Mouse (Mus musculus) midbrain, embryonic 11.5 days (tissue): ENCODE measurements around the gene Folh1. TPM values are rescaled to one million over a fixed set of nuclear protein-coding genes. Genes with fewer than 3 reads are reported as not detected.
A peak's percentile ranks its signal among the peaks of the same experiment; 100 is the strongest.
"Not testable (repeated sequence)": the region's sequence is repeated elsewhere in the genome, so short reads cannot be mapped to it uniquely, and the experiment has no call there.

Source experiments
- ATAC-seq: fragments of 200-750 bp; cut with Nextera tagmentation; 2 replicates; pipeline ENCODE4 v1.8.0; 2017; ENCODE audit warnings: moderate TSS enrichment, moderate library complexity; ENCODE audit not compliant: low FRiP score
- DNase-seq: peaks from one replicate; pipeline ENCODE4 v3.0.0; 2015; ENCODE audit warnings: low spot score; ENCODE audit errors: missing footprints
- H3K27ac ChIP-seq: fragments of 300-500 bp; sonication (generic); 2 replicates; pipeline ENCODE4 v1.5.1; 2014; ENCODE audit warnings: low read depth, low read length
- H3K27me3 ChIP-seq: fragments of 300-500 bp; sonication (generic); 2 replicates; pipeline ENCODE4 v1.6.1; 2014; ENCODE audit warnings: mild to moderate bottlenecking, low read length, moderate library complexity, mixed read lengths; ENCODE audit not compliant: control insufficient read depth, insufficient read depth
- H3K36me3 ChIP-seq: fragments of 300-500 bp; sonication (generic); 2 replicates; pipeline ENCODE4 v1.6.1; 2014; ENCODE audit warnings: mild to moderate bottlenecking, low read length, moderate library complexity, mixed read lengths; ENCODE audit not compliant: control insufficient read depth, insufficient read depth
- H3K4me1 ChIP-seq: fragments of 300-500 bp; sonication (generic); 2 replicates; pipeline ENCODE4 v1.6.1; 2014; ENCODE audit warnings: low read length; ENCODE audit not compliant: control insufficient read depth, insufficient read depth
- H3K4me2 ChIP-seq: fragments of 300-500 bp; sonication (generic); 2 replicates; pipeline ENCODE4 v1.6.1; 2014; ENCODE audit warnings: mild to moderate bottlenecking, moderate library complexity
- H3K4me3 ChIP-seq: fragments of 300-500 bp; sonication (generic); 2 replicates; pipeline ENCODE4 v1.5.1; 2014; ENCODE audit warnings: low read depth, low read length
- H3K9ac ChIP-seq: fragments of 300-500 bp; sonication (generic); 2 replicates; pipeline ENCODE4 v1.6.1; 2014; ENCODE audit warnings: low read length
- H3K9me3 ChIP-seq: fragments of 300-500 bp; sonication (generic); 2 replicates; pipeline ENCODE4 v1.6.1; 2016; ENCODE audit warnings: low read length; ENCODE audit not compliant: control insufficient read depth
- WGBS: fragments of 180-500 bp; shearing (Covaris S2); extraction: QIAGEN DNeasy Blood & Tissue Kit; methylation state at CpG from one replicate; pipeline ENCODE4 v1.1.7; 2014; 5-methylcytosine and 5-hydroxymethylcytosine counted together
- polyA plus RNA-seq: library from polyadenylated mRNA; unstranded; fragments of >200 nt; fragmentation: Nextera tagmentation; extraction: Ambion mirVana; gene quantifications from 2 replicates; pipeline ENCODE4 v1.2.1, GENCODE M21; 2014

Folh1 gene
- polyA plus RNA-seq = 0.11 TPM in 1 of 2 replicates, not detected in the other

GRCm38 (mm10) chr7:86775617-86776325 lies at the start of gene Folh1:
Folh1 (minus strand) TSS chr7:86775943.
- 0 out of 2 replicates have a peak, but pooled peaks cover 3% of the 10 kb centered on the region for H3K4me1 ChIP-seq
- H3K36me3 ChIP-seq = no peaks in the 10 kb centered on the region
- H3K9ac ChIP-seq = no peak within 1 kb of the TSS
- DNase-seq (peak; percentile 89), ATAC-seq (peak; percentile 58)
- H3K27me3 ChIP-seq = no peaks in the 10 kb centered on the region
- H3K4me3 ChIP-seq = peak within 1 kb of the TSS; percentile 9
- 3% methylated on average over 11 of the region's 11 CpGs for WGBS
- no peak within 1 kb of the TSS for H3K27ac ChIP-seq
- no peaks in the 10 kb centered on the region for H3K9me3 ChIP-seq
- peak within 1 kb of the TSS; percentile 36 for H3K4me2 ChIP-seq

- no peak overlapping the region for H3K9ac ChIP-seq
- H3K9me3 ChIP-seq = no peaks in the 10 kb centered on the region
- no peak for ATAC-seq
- H3K36me3 ChIP-seq = no peaks in the 10 kb centered on the region
- WGBS = 77% methylated on average over 1 of the region's 1 CpGs
- H3K27me3 ChIP-seq = no peaks in the 10 kb centered on the region
- H3K27ac ChIP-seq = no peak overlapping the region
- no peak overlapping the region for H3K4me3 ChIP-seq
- no peaks in the 10 kb centered on the region for H3K4me1 ChIP-seq
- no peak overlapping the region for H3K4me2 ChIP-seq
- DNase-seq = no peak
Observed at GRCm38 (mm10) chr7:86816466-86816865, 40.7 kb upstream of the Folh1 start.

- H3K4me3 ChIP-seq, DNase-seq, ATAC-seq, H3K9ac ChIP-seq, H3K36me3 ChIP-seq, H3K4me2 ChIP-seq, H3K9me3 ChIP-seq, H3K4me1 ChIP-seq, H3K27me3 ChIP-seq, H3K27ac ChIP-seq: not testable (repeated sequence)
- 84% methylated on average over 6 of the region's 6 CpGs for WGBS
Observed at GRCm38 (mm10) chr7:86815716-86816115, 40.0 kb upstream of the Folh1 start.

- not testable (repeated sequence) for DNase-seq, ATAC-seq, H3K27me3 ChIP-seq, H3K9ac ChIP-seq, H3K4me1 ChIP-seq, H3K36me3 ChIP-seq, H3K4me2 ChIP-seq, H3K27ac ChIP-seq, H3K4me3 ChIP-seq, H3K9me3 ChIP-seq
- WGBS = 94% methylated on average over 3 of the region's 5 CpGs
Observed at GRCm38 (mm10) chr7:86815241-86815640, 39.5 kb upstream of the Folh1 start.

GRCm38 (mm10) chr7:86794727-86795126 lies 19.0 kb upstream of the Folh1 start, which contains the start of gene Vmn2r77:
Vmn2r77 (plus strand) TSS chr7:86795027.
- H3K9ac ChIP-seq = no peak within 1 kb of the TSS
- H3K4me1 ChIP-seq = no peaks in the 10 kb centered on the region
- ATAC-seq (no peak), DNase-seq (no peak)
- H3K36me3 ChIP-seq = no peaks in the 10 kb centered on the region
- H3K4me2 ChIP-seq = no peak within 1 kb of the TSS
- no peaks in the 10 kb centered on the region for H3K27me3 ChIP-seq
- H3K27ac ChIP-seq = no peak within 1 kb of the TSS
- H3K9me3 ChIP-seq = no peaks in the 10 kb centered on the region
- H3K4me3 ChIP-seq = no peak within 1 kb of the TSS

GRCm38 (mm10) chr7:86771621-86772020 lies 4.1 kb downstream of the Folh1 start:
- H3K4me1 ChIP-seq = 0 out of 2 replicates have a peak, but pooled peaks cover 3% of the 10 kb centered on the region
- H3K4me2 ChIP-seq = no peak overlapping the region
- 89% methylated on average over 3 of the region's 3 CpGs for WGBS
- H3K9me3 ChIP-seq = no peaks in the 10 kb centered on the region
- DNase-seq (no peak), ATAC-seq (no peak)
- H3K27me3 ChIP-seq = no peaks in the 10 kb centered on the region
- H3K36me3 ChIP-seq = no peaks in the 10 kb centered on the region
- no peak overlapping the region for H3K27ac ChIP-seq
- H3K4me3 ChIP-seq = no peak overlapping the region
- H3K9ac ChIP-seq = no peak overlapping the region

GRCm38 (mm10) chr7:86764628-86765027 lies 11.1 kb downstream of the Folh1 start:
- H3K4me3 ChIP-seq = no peak overlapping the region
- no peaks in the 10 kb centered on the region for H3K36me3 ChIP-seq
- H3K9me3 ChIP-seq = no peaks in the 10 kb centered on the region
- no peaks in the 10 kb centered on the region for H3K27me3 ChIP-seq
- H3K27ac ChIP-seq = no peak overlapping the region
- H3K4me1 ChIP-seq = no peaks in the 10 kb centered on the region
- no peak for ATAC-seq
- no peak for DNase-seq
- no peak overlapping the region for H3K4me2 ChIP-seq
- no peak overlapping the region for H3K9ac ChIP-seq

- ATAC-seq = no peak
Observed at GRCm38 (mm10) chr7:86760751-86761150, 15.0 kb downstream of the Folh1 start.

GRCm38 (mm10) chr7:86725013-86725412 lies 50.7 kb downstream of the Folh1 start:
- no peaks in the 10 kb centered on the region for H3K4me1 ChIP-seq
- H3K9me3 ChIP-seq = no peaks in the 10 kb centered on the region
- no peaks in the 10 kb centered on the region for H3K27me3 ChIP-seq
- no peak overlapping the region for H3K9ac ChIP-seq
- DNase-seq (no peak), ATAC-seq (no peak)
- H3K4me2 ChIP-seq = no peak overlapping the region
- H3K36me3 ChIP-seq = no peaks in the 10 kb centered on the region
- H3K27ac ChIP-seq = no peak overlapping the region
- no peak overlapping the region for H3K4me3 ChIP-seq

More at GRCm38 (mm10) chr7:86760751-86761150, 15.0 kb downstream of the Folh1 start:
- no peaks in the 10 kb centered on the region for H3K4me1 ChIP-seq
- no peak overlapping the region for H3K9ac ChIP-seq
- H3K4me3 ChIP-seq = no peak overlapping the region
- no peaks in the 10 kb centered on the region for H3K27me3 ChIP-seq
- no peaks in the 10 kb centered on the region for H3K36me3 ChIP-seq
- no peak overlapping the region for H3K4me2 ChIP-seq
- no peaks in the 10 kb centered on the region for H3K9me3 ChIP-seq
- H3K27ac ChIP-seq = no peak overlapping the region
- DNase-seq = no peak
- 81% methylated on average over 1 of the region's 1 CpGs for WGBS
